Mouse (Mus musculus): ENCODE results near the gene Pecam1.
A peak's percentile ranks its signal among the peaks of the same experiment; 100 is the strongest.

The Pecam1 gene

DNA sequence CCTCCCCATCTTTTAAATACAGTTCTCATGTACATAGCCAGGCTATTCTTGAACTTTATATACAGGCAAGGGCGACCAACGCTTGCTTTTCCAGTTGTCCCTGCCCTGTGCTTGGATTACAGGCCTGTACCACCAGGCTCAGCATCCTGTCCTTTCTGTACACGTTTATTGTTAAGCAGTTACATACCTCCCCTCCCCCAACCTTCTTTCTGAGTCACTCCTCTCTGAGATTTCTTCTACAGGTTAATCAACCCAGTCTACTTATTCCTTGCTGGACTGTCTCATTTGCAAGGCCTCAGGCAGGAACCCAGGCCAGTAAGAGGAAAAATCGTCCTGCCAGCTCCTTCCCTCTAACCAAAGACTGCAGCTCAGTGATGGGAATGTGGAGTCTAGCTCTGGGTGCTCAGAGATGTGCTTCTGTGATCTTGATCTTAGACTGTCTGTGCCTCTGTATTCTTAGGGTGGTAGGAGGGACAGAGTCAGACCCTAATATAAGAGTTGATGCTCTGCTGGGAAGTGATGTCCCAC lies 79.4 kb downstream of the Pecam1 start:
- no peak for TF ChIP-seq GATA4 (IDR thresholded peaks at IDR 0.05; ENCODE audit: insufficient replicate concordance, low read length)

DNA sequence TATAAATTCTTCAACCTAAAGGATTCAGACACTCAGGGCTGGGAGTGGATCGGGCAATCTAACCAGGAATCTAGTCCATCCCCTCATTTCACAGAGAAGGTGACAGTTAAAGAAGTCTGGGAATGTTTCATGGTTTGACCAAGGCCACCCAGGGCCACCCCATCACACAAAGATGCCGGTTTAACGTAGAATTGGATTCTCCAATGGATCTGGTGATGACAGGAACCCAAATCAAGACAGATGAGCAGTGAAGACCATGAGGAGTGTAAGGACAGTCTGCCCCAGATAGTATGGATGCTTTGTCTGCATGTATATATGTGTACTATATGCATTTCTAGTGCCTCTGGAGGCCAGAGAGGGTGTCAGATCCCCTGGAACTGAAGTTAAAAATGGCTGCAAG lies 80.2 kb downstream of the Pecam1 start:
- TF ChIP-seq GATA4 (IDR thresholded peaks at IDR 0.05; ENCODE audit: insufficient replicate concordance, low read length): no peak

DNA sequence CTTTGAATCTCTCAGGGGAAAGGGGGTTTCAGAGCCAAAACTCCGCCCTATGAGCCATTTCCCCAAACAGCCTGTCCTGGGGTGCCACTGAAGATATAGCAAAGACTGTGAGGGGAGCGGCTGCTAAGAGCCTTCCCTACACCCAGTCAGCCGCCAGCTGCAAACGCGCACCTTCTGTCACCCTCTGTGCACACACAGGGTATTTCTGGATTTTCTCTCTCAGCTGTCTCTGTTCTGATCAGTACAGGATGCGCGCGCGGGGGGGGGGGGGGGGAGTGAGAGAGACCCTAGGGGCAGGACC lies 80.6 kb downstream of the Pecam1 start:
- no peak; the same call in 1 of the 2 replicates for TF ChIP-seq GATA4 (IDR thresholded peaks at IDR 0.05; ENCODE audit: insufficient replicate concordance, low read length)

DNA sequence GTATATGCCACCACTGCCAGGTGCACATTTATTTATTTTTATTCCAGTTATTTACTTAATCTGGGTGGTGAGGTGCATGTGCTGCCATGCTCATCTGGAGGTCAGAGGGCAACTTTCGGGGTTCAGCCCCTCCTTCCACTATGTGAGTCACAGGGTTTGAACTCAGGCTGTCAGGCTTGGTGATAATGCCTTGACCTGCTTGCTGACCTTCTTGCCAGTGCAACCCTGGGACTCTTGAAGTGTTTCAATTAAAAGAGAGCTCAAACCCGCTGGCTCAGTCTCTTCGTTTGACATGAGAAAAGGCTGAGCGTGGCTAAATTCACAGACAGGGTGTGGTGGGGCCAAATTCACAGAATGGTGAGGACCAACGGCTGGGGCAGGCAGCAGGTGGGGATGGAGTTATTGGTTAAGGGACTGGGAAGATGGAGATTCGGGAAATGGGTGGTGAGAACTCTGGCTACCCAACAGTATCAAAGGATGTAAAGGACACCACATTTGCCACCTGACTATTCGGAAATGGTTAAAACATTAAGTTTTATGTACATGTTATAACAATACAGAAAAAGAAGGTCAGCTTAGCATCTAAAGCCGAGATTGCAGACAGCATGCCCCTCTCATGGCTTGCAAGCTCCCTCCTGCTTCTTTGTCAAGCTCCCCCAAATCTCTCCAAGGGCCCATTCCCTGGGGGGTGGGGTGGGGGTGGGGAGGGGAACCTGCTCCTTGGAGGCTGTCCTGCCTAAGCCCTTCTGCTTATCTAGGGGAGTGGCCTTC lies 81.1 kb downstream of the Pecam1 start:
- no peak for TF ChIP-seq GATA4 (IDR thresholded peaks at IDR 0.05; ENCODE audit: insufficient replicate concordance, low read length)

DNA sequence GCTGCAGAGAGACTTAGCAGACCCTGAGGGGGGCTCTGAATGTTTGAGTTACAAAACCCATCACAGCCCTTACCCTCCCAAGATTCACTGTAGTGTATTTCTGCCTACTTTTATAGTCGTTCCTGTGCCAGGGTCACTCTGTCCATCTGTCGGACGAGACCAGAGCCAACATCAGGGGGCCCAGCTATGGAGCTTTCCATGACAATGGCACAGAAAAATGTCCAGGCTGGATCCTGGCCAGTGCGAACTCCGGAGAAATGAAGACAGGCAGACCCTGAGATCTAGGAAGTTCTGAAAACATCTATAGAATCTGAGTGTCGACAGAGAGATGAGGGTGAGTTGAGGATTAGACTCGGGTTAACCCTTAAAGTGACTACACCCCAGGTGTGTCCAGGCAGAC lies 82.1 kb downstream of the Pecam1 start:
- no peak for TF ChIP-seq GATA4 (IDR thresholded peaks at IDR 0.05; ENCODE audit: insufficient replicate concordance, low read length)

DNA sequence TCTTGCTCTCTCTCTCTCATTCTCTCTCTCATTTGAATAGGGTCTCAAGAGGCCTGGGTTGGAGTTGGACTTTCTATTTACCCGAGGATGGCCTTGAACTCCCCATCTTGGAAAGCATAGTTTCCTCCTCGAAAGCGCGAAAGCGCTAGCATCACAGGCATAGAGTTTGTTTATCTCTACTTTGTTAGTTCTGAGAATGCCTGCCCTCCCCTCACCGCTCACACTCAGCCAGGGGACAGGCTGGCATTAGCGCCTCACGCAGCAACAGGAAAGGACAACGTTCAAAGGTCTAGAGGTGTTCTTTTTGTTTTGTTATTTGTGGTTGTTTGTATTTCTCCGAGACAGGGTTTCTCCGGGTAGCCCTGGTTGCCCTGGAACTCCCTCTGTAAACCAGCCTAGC lies 82.6 kb downstream of the Pecam1 start:
- no peak for TF ChIP-seq GATA4 (IDR thresholded peaks at IDR 0.05; ENCODE audit: insufficient replicate concordance, low read length)

DNA sequence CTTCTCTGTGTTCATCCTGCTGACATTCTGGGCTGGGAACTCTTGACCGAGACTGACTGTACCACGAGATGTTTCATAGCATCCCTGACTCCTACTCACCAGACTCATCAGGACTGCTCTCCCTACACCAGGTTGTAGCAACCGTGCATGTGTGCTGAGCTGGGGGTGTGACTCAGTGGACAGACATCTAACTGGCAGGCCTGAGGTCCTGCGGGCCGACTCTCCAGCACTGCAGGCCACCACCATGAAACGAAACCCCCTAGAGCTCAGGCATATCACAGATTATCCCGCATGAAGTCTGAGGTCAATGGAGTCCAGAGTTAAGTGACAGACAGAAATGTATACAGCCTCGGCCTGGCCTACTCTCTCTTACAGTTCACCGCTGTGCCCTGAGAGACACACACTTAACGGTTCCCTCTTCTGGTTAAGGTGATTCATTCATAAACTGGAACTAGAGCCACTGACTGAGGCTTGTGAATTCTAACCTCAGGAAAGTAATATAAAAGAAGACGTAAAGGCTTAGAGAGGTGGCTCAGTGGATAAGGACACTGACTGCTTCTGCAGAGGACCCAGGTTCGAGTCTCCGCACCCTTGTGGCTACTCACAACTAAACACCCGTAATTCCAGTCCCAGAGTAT lies 83.8 kb downstream of the Pecam1 start:
- no peak for TF ChIP-seq GATA4 (IDR thresholded peaks at IDR 0.05; ENCODE audit: insufficient replicate concordance, low read length)

DNA sequence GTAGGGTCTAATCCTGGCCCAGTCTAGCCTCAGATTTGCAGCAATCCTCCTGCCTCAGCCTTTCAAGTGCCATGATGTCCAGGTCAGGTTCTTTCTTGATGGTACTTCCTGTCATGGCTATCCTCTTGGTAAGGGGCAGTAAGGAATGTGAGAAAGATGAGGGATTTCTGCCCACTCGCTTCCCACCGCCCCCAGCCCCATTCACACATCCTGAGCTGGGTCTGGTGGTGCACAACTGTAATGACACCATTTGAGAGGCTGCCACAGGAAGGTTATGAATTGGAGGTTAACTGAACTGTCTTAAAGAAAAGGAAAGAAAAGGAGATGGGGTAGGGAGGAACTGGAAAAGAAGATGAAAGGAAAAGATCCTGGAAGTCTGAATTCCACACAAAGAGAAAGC lies 84.6 kb downstream of the Pecam1 start:
- TF ChIP-seq GATA4 (IDR thresholded peaks at IDR 0.05; ENCODE audit: insufficient replicate concordance, low read length): no peak

DNA sequence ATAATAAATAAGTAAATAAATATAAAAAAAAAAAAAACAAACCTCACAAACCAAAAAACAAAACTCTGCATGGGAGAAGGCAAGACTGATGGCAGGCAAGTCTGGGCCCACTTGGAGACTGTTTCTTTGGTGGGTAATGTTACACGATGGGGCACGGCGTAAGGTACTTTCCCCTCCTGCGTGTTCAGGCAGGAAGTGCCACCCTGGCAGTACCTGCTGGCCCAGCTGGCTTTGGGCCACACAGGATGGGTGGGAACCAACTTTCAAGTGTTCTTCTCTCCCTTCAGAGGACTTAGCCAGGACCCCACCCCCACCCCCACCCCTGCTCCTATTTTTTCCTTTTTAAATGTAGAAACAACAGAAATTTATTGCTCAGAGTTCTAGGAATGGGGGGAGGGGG lies 85.1 kb downstream of the Pecam1 start:
- TF ChIP-seq GATA4 (IDR thresholded peaks at IDR 0.05; ENCODE audit: insufficient replicate concordance, low read length): no peak

DNA sequence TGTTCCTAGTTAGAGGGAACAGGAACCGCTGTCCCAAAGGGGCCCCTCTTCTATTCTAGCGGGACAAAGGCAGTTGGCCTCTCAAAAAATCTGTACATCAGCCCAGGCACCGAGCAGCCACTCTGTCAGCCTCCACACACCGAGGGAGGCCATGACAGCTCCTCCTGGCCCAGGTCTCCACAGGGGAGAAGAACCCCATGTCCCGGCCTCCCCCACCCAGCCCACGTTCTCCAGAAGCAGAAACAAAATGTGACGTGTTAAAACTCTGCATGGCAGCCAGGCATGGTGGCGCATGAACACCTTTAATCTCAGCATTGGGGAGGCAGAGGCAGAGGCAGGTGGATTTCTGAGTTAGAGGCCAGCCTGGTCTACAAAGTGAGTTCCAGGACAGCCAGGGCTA lies 85.7 kb downstream of the Pecam1 start:
- TF ChIP-seq GATA4 (IDR thresholded peaks at IDR 0.05; ENCODE audit: insufficient replicate concordance, low read length): no peak

DNA sequence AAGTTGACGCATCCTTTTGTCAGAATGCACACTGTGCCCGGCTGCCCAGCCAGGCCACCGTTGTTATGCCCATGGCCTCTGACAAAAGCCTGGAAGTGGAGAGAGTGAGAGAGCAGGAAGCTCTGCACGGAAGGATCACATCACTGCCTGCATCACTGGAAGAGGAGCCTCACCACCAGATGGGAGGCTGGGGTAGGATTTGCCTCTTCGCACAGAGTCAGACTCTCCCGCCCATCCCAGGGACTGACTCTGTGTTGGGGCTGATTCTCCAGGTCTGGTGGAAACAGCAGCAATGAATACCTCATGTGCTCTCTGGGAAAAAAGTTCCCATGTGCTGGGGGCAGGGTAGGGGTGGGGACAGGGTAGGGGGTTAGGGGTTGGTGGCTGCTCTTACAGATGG lies 86.6 kb downstream of the Pecam1 start:
- no peak for TF ChIP-seq GATA4 (IDR thresholded peaks at IDR 0.05; ENCODE audit: insufficient replicate concordance, low read length)

DNA sequence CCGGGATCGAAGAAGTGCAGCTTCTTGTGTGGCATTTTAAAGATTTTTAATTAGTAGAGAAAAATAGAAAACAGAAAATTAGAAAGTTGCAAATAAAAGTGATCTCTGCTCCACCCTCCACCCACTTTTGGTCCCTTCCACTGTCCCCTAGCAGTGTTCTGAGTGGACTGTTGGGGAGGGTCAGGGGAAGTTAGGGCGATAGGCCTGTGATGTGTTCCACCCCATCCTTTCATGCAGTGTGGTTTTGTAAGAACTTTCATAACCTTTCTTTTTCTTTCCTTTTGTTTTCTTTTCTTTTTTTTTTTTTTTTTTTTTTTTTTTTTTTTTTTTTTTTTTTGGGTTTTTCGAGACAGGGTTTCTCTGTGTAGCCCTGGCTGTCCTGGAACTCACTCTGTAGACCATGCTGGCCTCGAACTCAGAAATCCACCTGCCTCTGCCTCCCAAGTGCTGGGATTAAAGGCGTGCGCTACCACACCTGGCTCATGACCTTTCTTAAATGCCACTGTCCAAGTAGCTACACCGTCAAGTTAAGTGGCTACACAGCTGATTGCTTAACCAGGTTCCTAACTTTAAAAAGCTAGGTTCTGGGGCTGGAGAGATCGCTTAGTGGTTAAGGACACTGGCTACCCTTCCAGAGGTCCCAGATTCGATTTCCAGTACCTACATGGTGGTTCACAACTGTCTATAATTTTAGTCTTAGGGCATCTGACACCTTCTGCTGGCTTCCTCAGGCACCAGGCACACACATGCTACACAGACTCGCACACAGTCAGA lies 87.6 kb downstream of the Pecam1 start:
- no peak for TF ChIP-seq GATA4 (IDR thresholded peaks at IDR 0.05; ENCODE audit: insufficient replicate concordance, low read length)

DNA sequence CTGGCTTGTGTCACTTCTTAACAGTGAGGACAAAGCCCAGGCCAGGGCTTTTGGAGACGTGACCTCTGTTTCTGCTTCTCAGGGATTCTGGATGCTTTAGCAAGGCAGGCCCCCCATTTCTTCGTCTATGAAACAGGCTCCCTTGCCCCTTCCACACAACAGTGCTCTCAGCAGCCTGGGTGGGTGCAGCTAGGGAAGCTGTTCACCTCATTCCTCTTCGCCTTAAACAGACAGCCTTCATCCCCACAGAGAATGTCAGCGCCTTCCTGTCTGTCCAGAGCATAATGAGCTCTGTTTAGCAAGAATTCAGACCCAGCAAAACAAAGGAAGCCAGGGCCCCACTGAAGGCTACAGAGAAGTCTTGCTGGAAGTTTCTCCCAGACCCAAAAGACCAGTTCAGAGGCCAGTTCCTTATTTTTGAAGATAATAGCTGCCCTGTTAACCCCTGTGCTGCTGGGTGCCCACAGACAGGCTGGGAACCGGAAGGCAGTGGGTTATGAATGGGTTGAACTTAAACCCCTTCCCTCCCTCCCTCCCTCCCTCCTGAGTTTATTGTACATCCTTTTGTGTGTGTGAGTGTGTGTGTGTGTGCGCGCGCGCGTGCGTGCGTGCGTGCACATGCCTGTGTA lies 89.9 kb downstream of the Pecam1 start:
- TF ChIP-seq GATA4 (IDR thresholded peaks at IDR 0.05; ENCODE audit: insufficient replicate concordance, low read length): peak; percentile 32; the same call in 1 of the 2 replicates

DNA sequence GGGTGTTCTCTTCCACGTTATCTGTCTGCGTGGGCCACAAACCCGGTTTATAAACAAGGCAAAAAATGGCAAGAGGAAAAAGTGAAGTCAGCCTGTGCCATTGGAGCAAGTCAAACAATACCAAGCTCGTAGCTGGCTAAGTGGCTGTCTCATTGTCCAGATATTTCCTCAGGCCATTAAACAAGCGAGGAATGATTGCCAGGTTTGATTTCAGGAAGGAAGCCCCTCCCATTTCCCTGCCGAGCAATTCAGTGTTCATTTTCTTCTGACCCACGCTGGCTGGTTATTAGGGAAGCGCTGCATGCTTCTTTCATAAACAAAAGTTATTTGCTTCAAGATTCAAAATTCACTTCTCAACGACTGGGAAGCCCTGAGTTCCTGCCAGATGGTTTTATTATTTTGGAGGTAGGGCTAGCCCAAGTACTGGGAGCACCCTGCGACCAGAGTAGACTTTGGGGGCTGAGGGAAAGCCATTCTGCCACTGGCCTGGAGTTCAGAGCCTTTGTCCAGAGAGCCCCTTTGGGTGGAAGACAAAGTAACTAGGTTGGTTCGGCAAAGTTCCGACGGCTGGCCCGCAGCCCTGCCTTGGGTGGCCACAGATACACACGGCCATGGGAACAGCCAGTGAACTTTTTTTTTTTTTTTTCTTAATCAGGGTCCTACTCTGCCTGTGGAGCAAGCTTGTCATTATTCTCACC lies 90.7 kb downstream of the Pecam1 start:
- peak; percentile 91; the same call in 1 of the 2 replicates for TF ChIP-seq GATA4 (IDR thresholded peaks at IDR 0.05; ENCODE audit: insufficient replicate concordance, low read length)

Data from liver, adult (tissue).